Mouse (Mus musculus) ES-Bruce4 (cell line): ENCODE results near the gene Fbn1.

Experiments
- CTCF ChIP-seq: IDR thresholded peaks from one replicate; pipeline ENCODE4 v1.8.1; 2011; ENCODE audit warnings: low read depth, low read length
- EP300 ChIP-seq: IDR thresholded peaks from 2 replicates; pipeline ENCODE4 v1.6.1; 2011; ENCODE audit warnings: low read depth, low read length; ENCODE audit not compliant: insufficient read depth
- POLR2A ChIP-seq: IDR thresholded peaks from one replicate; pipeline ENCODE4 v1.8.1; 2011; ENCODE audit warnings: low read length; ENCODE audit not compliant: insufficient read depth

- no peak for TF ChIP-seq EP300
- TF ChIP-seq CTCF: no peak
- no peak for TF ChIP-seq POLR2A
Measured at GRCm38 (mm10) chr2:125541451-125541850, 33.7 kb upstream of the Fbn1 start.
